Mouse (Mus musculus) liver, adult 2 months (tissue): ENCODE data around the gene Rab11a. TPM values are rescaled to one million over a fixed set of nuclear protein-coding genes. Genes with fewer than 3 reads are reported as not detected.
"Not testable (repeated sequence)": the region's sequence is repeated elsewhere in the genome, so short reads cannot be mapped to it uniquely, and the experiment has no call there.

Experiments used
- DNase-seq: peaks from one replicate; pipeline ENCODE4 v3.0.0-alpha.2; 2011; ENCODE audit warnings: low read depth, low spot score; ENCODE audit errors: extremely low read depth
- H3K27ac ChIP-seq: fragments of 200-500 bp; replicated peaks from 2 replicates; pipeline ENCODE4 v1.5.1; 2012; ENCODE audit warnings: low read depth, mild to moderate bottlenecking, control low read depth, inconsistent platforms, low read length; ENCODE audit not compliant: insufficient read depth
- H3K27me3 ChIP-seq: fragments of 200-500 bp; 2 replicates; pipeline ENCODE4 v1.6.1; 2012; ENCODE audit warnings: mild to moderate bottlenecking, moderate library complexity, low read length, inconsistent platforms; ENCODE audit not compliant: control insufficient read depth, insufficient read depth
- H3K36me3 ChIP-seq: fragments of 200-500 bp; 2 replicates; pipeline ENCODE4 v1.6.1; 2012; ENCODE audit warnings: low read length, inconsistent platforms; ENCODE audit not compliant: control insufficient read depth, insufficient read depth
- H3K4me1 ChIP-seq: fragments of 200-500 bp; 2 replicates; pipeline ENCODE4 v1.6.1; 2011; ENCODE audit warnings: low read length; ENCODE audit not compliant: control insufficient read depth, insufficient read depth
- H3K4me3 ChIP-seq: fragments of 200-500 bp; 2 replicates; pipeline ENCODE4 v1.5.1; 2011; ENCODE audit warnings: low read depth, mild to moderate bottlenecking, control low read depth, low read length, moderate library complexity; ENCODE audit not compliant: insufficient read depth
- H3K79me2 ChIP-seq: fragments of 200-500 bp; 2 replicates; pipeline ENCODE4 v1.6.1; 2012; ENCODE audit warnings: inconsistent platforms, mild to moderate bottlenecking, low read length, moderate library complexity; ENCODE audit not compliant: control insufficient read depth, insufficient read depth
- H3K9ac ChIP-seq: fragments of 200-500 bp; 2 replicates; pipeline ENCODE4 v1.6.1; 2012; ENCODE audit warnings: low read depth, mild to moderate bottlenecking, control low read depth, inconsistent platforms, low read length
- CTCF ChIP-seq: fragments of 200-500 bp; IDR thresholded peaks from 2 replicates; pipeline ENCODE4 v1.5.1; 2011; ENCODE audit warnings: low read depth, low read length, control low read depth
- POLR2A ChIP-seq: fragments of 200-500 bp; IDR thresholded peaks from 2 replicates; pipeline ENCODE4 v1.6.1; 2011; ENCODE audit warnings: low read length, control low read depth; ENCODE audit not compliant: insufficient read depth; ENCODE audit errors: extremely low read depth
- WGBS: fragments of 180-500 bp; shearing (Covaris S2); methylation state at CpG from one replicate; pipeline ENCODE4 v1.1.7; 2018; 5-methylcytosine and 5-hydroxymethylcytosine counted together
- polyA plus RNA-seq: library from polyadenylated mRNA; depleted of rRNA; stranded (reverse); fragments of >200 nt; gene quantifications from 2 replicates; pipeline ENCODE4 v1.2.3, GENCODE M21; 2012
- total RNA-seq: library from RNA; depleted of rRNA; stranded (reverse); fragments of >200 nt; gene quantifications from 2 replicates; pipeline ENCODE4 v1.2.3, GENCODE M21; 2014

Rab11a gene
- total and polyA plus RNA-seq, 2 experiments: 57.7 to 81.2 TPM

GRCm38 (mm10) chr9:64742453-64742852 is 4.9 kb upstream of the Rab11a start:
- no peak overlapping the region for H3K4me3 ChIP-seq
- TF ChIP-seq CTCF (no peak), POLR2A (no peak)
- 82% methylated on average over 1 of the region's 1 CpGs for WGBS
- no peak overlapping the region for H3K9ac ChIP-seq
- H3K36me3 ChIP-seq: no peaks in the 10 kb centered on the region
- DNase-seq: no peak
- H3K79me2 ChIP-seq: peaks cover under 1% of the 10 kb centered on the region; the same call in 1 of the 2 replicates
- no peak overlapping the region for H3K27ac ChIP-seq
- H3K4me1 ChIP-seq: no peaks in the 10 kb centered on the region
- no peaks in the 10 kb centered on the region for H3K27me3 ChIP-seq

GRCm38 (mm10) chr9:64739001-64739400 is 1.4 kb upstream of the Rab11a start:
- Histone ChIP-seq H3K4me3 (no peak overlapping the region), H3K4me1 (peaks cover 9% of the 10 kb centered on the region; the same call in 1 of the 2 replicates), H3K27ac (no peak overlapping the region), H3K27me3 (no peaks in the 10 kb centered on the region), H3K36me3 (no peaks in the 10 kb centered on the region), H3K79me2 (peaks cover 10% of the 10 kb centered on the region; the same call in 1 of the 2 replicates), H3K9ac (no peak overlapping the region)
- WGBS: 96% methylated on average over 2 of the region's 2 CpGs
- no peak for DNase-seq
- TF ChIP-seq POLR2A (no peak), CTCF (no peak)

GRCm38 (mm10) chr9:64736639-64737405 is 736 bp downstream of the Rab11a start:
- H3K4me1 ChIP-seq: peaks cover 12% of the 10 kb centered on the region; the same call in 1 of the 2 replicates
- 1% methylated on average over 35 of the region's 35 CpGs for WGBS

GRCm38 (mm10) chr9:64736076-64736638 is 1.4 kb downstream of the Rab11a start:
- Histone ChIP-seq H3K36me3 (no peaks in the 10 kb centered on the region), H3K4me1 (peaks cover 18% of the 10 kb centered on the region), H3K27me3 (no peaks in the 10 kb centered on the region), H3K4me3 (peak overlapping the region; percentile 95), H3K79me2 (peaks cover 10% of the 10 kb centered on the region; the same call in 1 of the 2 replicates), H3K9ac (peak overlapping the region; percentile 98), H3K27ac (peak overlapping the region; percentile 62)
- DNase-seq: no peak
- WGBS: 6% methylated on average over 9 of the region's 9 CpGs
- TF ChIP-seq CTCF (no peak), POLR2A (no peak)

More at GRCm38 (mm10) chr9:64736639-64737405, 736 bp downstream of the Rab11a start:
- Histone ChIP-seq H3K4me3 (peak overlapping the region; percentile 95), H3K9ac (peak overlapping the region; percentile 98), H3K36me3 (no peaks in the 10 kb centered on the region), H3K79me2 (peaks cover 10% of the 10 kb centered on the region; the same call in 1 of the 2 replicates), H3K27ac (peak overlapping the region; percentile 90), H3K27me3 (no peaks in the 10 kb centered on the region)
- DNase-seq: peak; percentile 83
- TF ChIP-seq POLR2A: peak; percentile 47; the same call in 1 of the 2 replicates
- peak; percentile 29; the same call in 1 of the 2 replicates for TF ChIP-seq CTCF

- Histone ChIP-seq H3K79me2 (peaks cover 15% of the 10 kb centered on the region; the same call in 1 of the 2 replicates), H3K4me1 (peaks cover 25% of the 10 kb centered on the region)
- H3K4me3 ChIP-seq, H3K36me3 ChIP-seq, H3K27me3 ChIP-seq, DNase-seq, H3K9ac ChIP-seq, H3K27ac ChIP-seq: not testable (repeated sequence)
- WGBS: 85% methylated on average over 7 of the region's 7 CpGs
These were observed 2.6 kb downstream of the Rab11a start for GRCm38 (mm10) chr9:64734992-64735391.

GRCm38 (mm10) chr9:64734166-64734565 is 3.4 kb downstream of the Rab11a start:
- DNase-seq: no peak
- Histone ChIP-seq H3K36me3 (no peaks in the 10 kb centered on the region), H3K9ac (no peak overlapping the region), H3K4me3 (no peak overlapping the region), H3K27ac (no peak overlapping the region), H3K4me1 (peaks cover 25% of the 10 kb centered on the region), H3K27me3 (no peaks in the 10 kb centered on the region), H3K79me2 (peaks cover 19% of the 10 kb centered on the region; the same call in 1 of the 2 replicates)
- TF ChIP-seq POLR2A: no peak
- WGBS: 40% methylated on average over 6 of the region's 6 CpGs
